Comparison of ENCODE assay signal across 24 mouse cellular contexts in the genomic region with DNA sequence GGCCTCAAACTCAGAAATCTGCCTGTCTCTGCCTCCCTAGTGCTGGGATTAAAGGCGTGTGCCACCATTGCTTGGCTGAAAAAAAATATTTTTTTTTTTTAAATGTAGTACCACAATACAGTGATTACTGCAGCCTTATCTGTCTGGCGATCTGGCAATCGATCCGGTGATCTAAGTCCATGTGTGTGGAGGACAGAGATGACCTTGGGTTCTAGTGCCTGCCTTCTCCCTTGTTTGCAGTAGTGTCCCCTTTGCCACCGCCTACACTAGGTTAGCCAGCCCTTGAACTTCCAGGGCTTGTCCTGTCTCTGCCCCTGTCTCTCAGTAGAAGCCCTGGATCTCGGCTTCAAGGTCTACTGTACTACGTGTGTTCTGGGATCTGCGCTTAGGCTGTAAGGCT. TPM values are rescaled to one million over a fixed set of nuclear protein-coding genes. Genes with fewer than 3 reads are reported as not detected.
"Had no signal": no experiment of that assay in that cellular context is flagged by ENCODE, and none has a peak within 500 bp of the region (broad histone marks: within the 10 kb centered on the region; RNA-seq: fewer than 3 reads in every experiment).

No protein-coding gene starts in this region.

- H3K27ac ChIP-seq: lung, embryonic 15.5 days; macrophage; midbrain, embryonic 13.5 days; midbrain, embryonic 15.5 days; neural tube, embryonic 12.5 days; stomach, embryonic 15.5 days; stomach, postnatal 0 days had no signal

- H3K4me3 ChIP-seq: lung, embryonic 15.5 days; megakaryocyte, embryonic 14.5 days; midbrain, embryonic 13.5 days; midbrain, embryonic 15.5 days; neural tube, embryonic 12.5 days; stomach, embryonic 15.5 days had no signal

- H3K9me3 ChIP-seq: lung, embryonic 15.5 days; midbrain, embryonic 13.5 days; midbrain, embryonic 15.5 days; neural tube, embryonic 12.5 days; stomach, embryonic 15.5 days had no signal

- H3K4me1 ChIP-seq: megakaryocyte, embryonic 14.5 days had no signal

- H3K4me2 ChIP-seq: lung, embryonic 15.5 days; midbrain, embryonic 11.5 days; midbrain, embryonic 13.5 days; midbrain, embryonic 15.5 days; neural tube, embryonic 12.5 days; stomach, embryonic 15.5 days had no signal

- H3K27me3 ChIP-seq: lung, embryonic 15.5 days; midbrain, embryonic 13.5 days; midbrain, embryonic 15.5 days; neural tube, embryonic 12.5 days; stomach, embryonic 15.5 days had no signal

- ATAC-seq: lung, postnatal 0 days; midbrain, embryonic 13.5 days; midbrain, embryonic 15.5 days had no signal

- H3K36me3 ChIP-seq: lung, embryonic 15.5 days; midbrain, embryonic 13.5 days; midbrain, embryonic 15.5 days; neural tube, embryonic 12.5 days; stomach, embryonic 15.5 days had no signal

- DNase-seq: lung, adult 2 months; lung, postnatal 14 days; lung, postnatal 36 days; retina, postnatal 1 day; right cerebral cortex, adult 18-20 months; right cerebral cortex, postnatal 25 days; right cerebral cortex, postnatal 4 days; spleen, adult 18-20 months; thymus, adult 2 months; thymus, postnatal 25 days; thymus, postnatal 4 days had no signal

- H3K9ac ChIP-seq: lung, embryonic 15.5 days; midbrain, embryonic 13.5 days; midbrain, embryonic 15.5 days; neural tube, embryonic 12.5 days; stomach, embryonic 15.5 days had no signal

RNA-seq across cellular contexts. Expression of a gene that starts 22.8 kb away (rescaled TPM):
- total RNA-seq: megakaryocyte progenitor cell, adult 5-6 weeks; monocyte, adult 5-6 weeks; neutrophil, adult 5-6 weeks had no signal
- polyA plus RNA-seq: macrophage had no signal

RNA-seq across cellular contexts. Expression of a gene that starts 41.4 kb away (rescaled TPM):
- total RNA-seq: monocyte, adult 5-6 weeks had no signal
- polyA plus RNA-seq: macrophage had no signal

RNA-seq across cellular contexts. Expression of a gene that starts 46.8 kb away (rescaled TPM):
- total RNA-seq: monocyte, adult 5-6 weeks had no signal
